Mouse (Mus musculus): ENCODE measurements around the gene Dtnbp1.
A peak's percentile ranks its signal among the peaks of the same experiment; 100 is the strongest.

The Dtnbp1 gene

DNA sequence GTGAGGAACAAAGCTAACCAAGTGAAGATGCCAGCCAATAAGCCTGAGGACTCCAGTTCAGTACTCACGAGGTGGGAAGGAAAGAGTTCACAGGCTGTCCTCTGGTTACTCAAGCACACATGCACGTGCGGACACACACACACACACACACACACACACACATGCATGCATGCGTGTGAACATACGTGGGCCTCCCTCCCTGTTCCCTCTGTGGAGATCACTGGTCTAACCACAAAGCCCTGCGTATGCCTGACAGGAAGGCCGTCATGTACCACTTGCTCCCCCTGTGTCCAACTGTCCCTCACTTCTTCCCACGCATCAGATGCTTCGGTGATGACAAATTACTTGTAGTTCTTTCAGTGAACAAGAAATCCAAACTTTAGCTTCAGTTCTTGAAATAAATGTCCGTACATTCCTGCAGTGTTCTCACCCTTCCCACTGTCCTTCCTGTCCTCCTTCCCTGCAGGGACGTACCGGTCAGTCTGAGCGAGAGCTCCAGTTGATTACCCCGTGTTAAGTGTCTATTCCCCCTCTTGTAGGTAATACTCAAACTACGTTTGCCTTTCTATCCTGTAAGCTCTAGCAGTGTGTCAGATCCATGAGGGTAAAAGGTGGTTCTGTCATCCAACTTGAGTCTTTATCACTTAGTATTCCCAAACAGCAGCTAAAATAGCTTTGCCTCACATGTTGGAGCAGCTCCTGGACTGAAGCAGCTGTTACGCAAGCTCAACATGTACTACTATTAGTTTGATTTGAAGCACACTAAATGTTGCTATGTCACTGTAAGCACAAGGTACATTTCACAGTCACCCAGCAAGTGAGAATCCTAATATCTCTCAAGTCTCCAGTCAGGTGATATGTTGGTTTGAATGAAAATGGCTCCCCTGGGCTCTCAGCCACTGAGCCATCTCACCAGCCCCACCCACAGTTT lies 53.4 kb downstream of the Dtnbp1 start:
- no peak for DNase-seq (ENCODE audit: low spot score in 2 of 2)

DNA sequence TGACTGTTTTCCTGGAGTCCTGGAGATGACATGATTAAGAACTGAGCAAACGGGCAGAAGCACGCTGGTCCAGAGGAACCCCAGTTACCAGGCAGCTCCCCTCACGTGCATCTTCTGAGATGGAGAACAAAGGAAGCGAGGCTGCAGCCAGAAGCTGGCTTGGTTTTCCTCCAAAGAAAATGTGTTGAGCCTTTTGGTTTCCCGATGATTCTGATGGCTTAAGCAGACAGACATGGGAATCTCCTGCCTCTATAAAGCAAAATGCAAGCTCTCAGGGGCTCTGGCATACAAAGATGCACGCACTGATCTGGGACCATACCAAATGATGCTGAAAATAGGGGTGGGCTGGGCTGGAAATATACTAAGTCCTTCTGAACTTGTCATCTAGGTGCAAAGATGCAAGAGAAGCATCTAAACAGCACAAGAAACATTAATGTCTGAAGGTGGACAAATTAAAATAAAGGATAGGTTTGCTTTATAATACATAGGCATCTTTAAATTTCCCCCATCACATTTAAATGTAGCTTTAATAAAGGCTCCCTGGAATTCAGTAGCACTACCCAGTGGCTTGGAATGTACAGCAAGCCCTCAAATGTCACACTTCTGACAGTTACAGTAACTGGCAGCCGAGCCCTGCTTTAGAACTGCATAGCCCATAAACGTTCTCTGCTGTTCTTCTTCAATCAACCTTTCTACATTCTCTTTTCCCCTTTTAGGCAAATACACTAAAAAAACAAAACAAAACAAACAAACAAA lies 54.9 kb downstream of the Dtnbp1 start:
- peak in 1 of 2 experiments; percentile 40 for DNase-seq (ENCODE audit: low spot score in 2 of 2)

DNA sequence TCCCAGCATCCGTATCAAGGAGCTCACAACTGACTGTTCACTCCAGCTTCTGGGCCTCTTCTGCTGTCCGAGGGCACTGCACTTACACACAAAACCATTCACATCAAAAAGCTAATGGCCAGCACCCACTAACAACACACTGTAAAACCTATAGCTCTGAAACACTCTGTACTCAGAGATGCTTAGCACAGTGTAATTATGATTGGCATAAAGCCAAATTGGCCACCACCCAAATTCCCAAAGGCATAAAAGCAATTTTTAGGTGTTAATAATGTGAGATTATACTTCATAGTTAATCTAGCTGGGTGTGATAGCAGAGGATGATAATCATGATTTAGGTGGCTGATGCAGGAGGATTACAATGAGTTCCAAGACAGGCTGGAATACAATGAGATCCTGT lies 58.3 kb downstream of the Dtnbp1 start:
- DNase-seq (ENCODE audit: low spot score in 2 of 2): no peak

GRCm38 (mm10) chr13:44939326-44940035 lies 62.5 kb downstream of the Dtnbp1 start:
- no peak for DNase-seq (ENCODE audit: low spot score in 2 of 2)

DNA sequence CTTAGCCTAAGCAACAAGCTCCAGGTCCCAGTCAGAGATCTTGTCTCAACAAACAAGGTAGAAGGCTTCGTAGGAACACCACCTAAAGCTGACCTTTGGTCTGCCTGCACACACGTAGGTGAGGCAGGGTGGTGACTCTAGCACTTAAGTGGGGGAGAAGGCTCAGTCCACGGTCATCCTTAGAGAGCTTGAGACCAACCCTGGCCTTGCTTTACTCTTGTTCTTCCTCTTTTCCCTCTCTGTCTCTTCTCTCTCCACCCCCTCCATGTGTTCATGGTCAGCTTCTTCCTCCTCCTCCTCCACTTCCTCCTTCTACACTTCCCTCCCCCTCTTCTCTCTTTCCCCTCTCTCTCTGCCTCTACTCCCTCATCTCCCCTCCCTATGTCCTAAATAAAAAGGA lies 64.3 kb downstream of the Dtnbp1 start:
- DNase-seq (ENCODE audit: low spot score in 2 of 2): no peak

GRCm38 (mm10) chr13:44933575-44933974 lies 68.4 kb downstream of the Dtnbp1 start:
- no peak for DNase-seq (ENCODE audit: low spot score in 2 of 2)

GRCm38 (mm10) chr13:44932307-44933264 lies 69.4 kb downstream of the Dtnbp1 start:
- no peak for DNase-seq (ENCODE audit: low spot score in 2 of 2)

GRCm38 (mm10) chr13:44926311-44926710 lies 75.6 kb downstream of the Dtnbp1 start:
- no peak for DNase-seq (ENCODE audit: low spot score in 2 of 2)

GRCm38 (mm10) chr13:44925173-44925572 lies 76.8 kb downstream of the Dtnbp1 start:
- DNase-seq (ENCODE audit: low spot score in 2 of 2): no peak

DNA sequence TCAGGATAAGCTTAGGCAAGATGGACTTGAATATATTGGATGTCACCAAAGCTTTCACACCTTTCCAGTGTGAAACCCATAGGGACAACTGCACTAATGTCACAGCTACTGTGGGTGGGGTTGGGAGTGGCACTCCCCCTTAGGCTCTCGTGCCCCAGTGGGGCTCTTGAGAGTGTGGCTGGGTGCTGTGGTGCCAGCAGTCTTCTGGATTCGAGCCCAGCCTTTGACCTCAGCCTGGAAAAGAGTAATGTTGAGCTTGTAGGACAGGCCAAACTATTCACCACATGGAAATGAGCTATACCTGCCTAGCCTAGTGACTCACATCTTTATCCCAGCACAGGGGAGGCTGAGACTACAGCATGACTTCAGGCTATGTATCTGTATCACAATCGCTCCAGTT lies 77.9 kb downstream of the Dtnbp1 start:
- no peak for DNase-seq (ENCODE audit: low spot score in 2 of 2)

DNA sequence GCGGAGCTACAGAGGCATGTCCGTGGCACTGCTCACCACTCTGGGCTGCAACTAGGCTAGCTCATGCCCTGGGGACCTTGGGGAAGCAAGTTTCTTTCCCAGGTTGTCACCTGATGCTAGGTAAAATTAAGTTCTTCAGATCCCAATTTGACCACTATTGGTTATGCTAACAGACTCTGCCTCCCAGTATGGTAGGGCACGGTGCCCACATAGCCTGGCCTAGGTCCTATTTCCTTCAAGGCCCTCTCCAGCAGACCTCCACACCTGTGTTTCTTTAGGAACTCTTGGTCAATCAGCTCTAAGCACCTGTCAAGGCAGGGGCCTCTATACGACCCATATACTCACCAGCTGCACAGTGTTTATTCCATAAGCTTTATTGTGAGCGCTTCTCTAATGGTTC lies 80.2 kb downstream of the Dtnbp1 start:
- DNase-seq (ENCODE audit: low spot score in 2 of 2): no peak

DNA sequence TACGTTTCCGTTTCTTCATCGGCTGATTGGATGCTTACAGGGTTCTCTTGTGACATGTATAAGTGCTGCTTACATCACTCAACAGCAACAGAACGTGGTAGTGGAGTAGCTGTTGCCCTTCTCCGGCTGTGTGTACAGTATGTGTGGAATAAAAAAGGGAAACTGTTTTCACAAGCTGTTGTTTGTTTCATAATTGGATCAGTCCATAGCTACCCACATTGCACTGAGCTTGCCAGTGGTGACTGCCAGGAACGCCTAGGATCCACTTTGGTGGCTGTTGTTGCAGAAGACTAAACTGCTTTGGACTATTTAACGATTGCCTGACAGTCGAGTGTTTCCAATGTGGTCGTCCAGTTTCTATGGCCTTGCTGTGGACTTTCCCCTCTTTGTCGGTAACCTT lies 80.9 kb downstream of the Dtnbp1 start:
- no peak for DNase-seq (ENCODE audit: low spot score in 2 of 2)

DNA sequence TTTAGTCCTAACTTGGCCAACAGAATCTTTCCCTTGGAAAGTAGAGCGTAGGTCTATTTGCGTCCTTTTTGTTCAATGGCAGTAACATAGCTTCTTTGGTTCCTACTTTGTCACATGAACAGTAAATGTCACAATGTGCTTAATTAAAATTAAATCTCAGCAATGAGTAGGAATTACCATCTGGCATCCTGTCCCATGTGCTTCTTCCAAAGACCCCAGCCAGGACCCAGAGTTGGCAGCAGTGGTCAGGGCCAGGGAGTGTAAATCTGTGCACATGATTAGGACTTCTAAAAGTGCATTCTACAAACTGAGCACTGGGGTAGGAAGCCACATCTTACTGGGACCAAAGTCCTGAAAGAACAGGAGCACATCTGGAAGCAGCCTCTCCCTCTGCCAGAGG lies 83.7 kb downstream of the Dtnbp1 start:
- DNase-seq (ENCODE audit: low spot score in 2 of 2): no peak

GRCm38 (mm10) chr13:44917202-44917601 lies 84.7 kb downstream of the Dtnbp1 start:
- DNase-seq (ENCODE audit: low spot score in 2 of 2): no peak

GRCm38 (mm10) chr13:44915945-44916344 lies 86.0 kb downstream of the Dtnbp1 start:
- DNase-seq (ENCODE audit: low spot score in 2 of 2): no peak

- DNase-seq (ENCODE audit: low spot score in 2 of 2): no peak
Measured at GRCm38 (mm10) chr13:44915382-44915781, 86.6 kb downstream of the Dtnbp1 start.

- no peak for DNase-seq (ENCODE audit: low spot score in 2 of 2)
Measured at GRCm38 (mm10) chr13:44913560-44913959, 88.4 kb downstream of the Dtnbp1 start.

GRCm38 (mm10) chr13:44912851-44913250 lies 89.1 kb downstream of the Dtnbp1 start:
- DNase-seq (ENCODE audit: low spot score in 2 of 2): peak in 1 of 2 experiments; percentile 58

GRCm38 (mm10) chr13:44908790-44909189 lies 93.2 kb downstream of the Dtnbp1 start:
- DNase-seq (ENCODE audit: low spot score in 2 of 2): no peak

GRCm38 (mm10) chr13:44907702-44908101 lies 94.2 kb downstream of the Dtnbp1 start:
- DNase-seq (ENCODE audit: low spot score in 2 of 2): peak; percentile 63 to 93

DNA sequence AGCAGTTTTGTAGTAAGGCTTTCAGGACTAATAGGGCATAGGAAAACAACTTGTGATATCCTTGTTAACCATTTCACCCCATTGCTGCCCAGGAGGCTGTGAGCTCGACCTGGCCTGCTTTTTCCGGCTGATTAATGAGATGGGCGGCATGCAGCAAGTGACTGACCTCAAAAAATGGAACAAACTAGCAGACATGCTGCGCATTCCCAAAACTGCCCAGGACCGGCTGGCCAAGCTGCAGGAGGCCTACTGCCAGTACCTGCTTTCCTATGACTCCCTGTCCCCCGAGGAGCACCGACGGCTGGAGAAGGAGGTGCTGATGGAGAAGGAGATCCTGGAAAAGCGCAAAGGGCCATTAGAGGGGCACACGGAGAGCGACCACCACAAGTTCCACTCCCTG lies 95.8 kb downstream of the Dtnbp1 start:
- DNase-seq (ENCODE audit: low spot score in 2 of 2): no peak
